Mouse (Mus musculus) liver, embryonic 16.5 days (tissue): ENCODE data around the gene Kif21a. TPM values are rescaled to one million over a fixed set of nuclear protein-coding genes. Genes with fewer than 3 reads are reported as not detected.
A peak's percentile ranks its signal among the peaks of the same experiment; 100 is the strongest.

Experiments
- ATAC-seq: fragments of 200-750 bp; cut with Nextera tagmentation; 2 replicates; pipeline ENCODE4 v1.8.0; 2017; ENCODE audit warnings: low read depth, mild to moderate bottlenecking, moderate number of reproducible peaks, moderate library complexity
- H3K27ac ChIP-seq: fragments of 300-500 bp; sonication (generic); 2 replicates; pipeline ENCODE4 v1.5.1; 2014; ENCODE audit warnings: mild to moderate bottlenecking, low read length
- H3K27me3 ChIP-seq: fragments of 300-500 bp; sonication (generic); 2 replicates; pipeline ENCODE4 v1.6.1; 2014; ENCODE audit warnings: low read depth, low read length, mixed read lengths; ENCODE audit not compliant: control insufficient read depth, insufficient read depth
- H3K36me3 ChIP-seq: fragments of 300-500 bp; sonication (generic); 2 replicates; pipeline ENCODE4 v1.6.1; 2014; ENCODE audit warnings: mild to moderate bottlenecking; ENCODE audit not compliant: control insufficient read depth, insufficient read depth
- H3K4me1 ChIP-seq: fragments of 300-500 bp; sonication (generic); 2 replicates; pipeline ENCODE4 v1.6.1; 2014; ENCODE audit warnings: low read depth, low read length, mixed read lengths; ENCODE audit not compliant: control insufficient read depth
- H3K4me2 ChIP-seq: fragments of 300-500 bp; sonication (generic); 2 replicates; pipeline ENCODE4 v1.6.1; 2014; ENCODE audit warnings: low read depth, low read length, mixed read lengths
- H3K4me3 ChIP-seq: fragments of 300-500 bp; sonication (generic); 2 replicates; pipeline ENCODE4 v1.5.1; 2014; ENCODE audit warnings: low read depth, mild to moderate bottlenecking, low read length
- H3K9ac ChIP-seq: fragments of 300-500 bp; sonication (generic); 2 replicates; pipeline ENCODE4 v1.6.1; 2014; ENCODE audit warnings: low read depth, low read length
- H3K9me3 ChIP-seq: fragments of 300-500 bp; sonication (generic); replicated peaks from 2 replicates; pipeline ENCODE4 v1.6.1; 2016; ENCODE audit warnings: low read length; ENCODE audit not compliant: control insufficient read depth
- WGBS: fragments of 180-500 bp; shearing (Covaris S2); extraction: QIAGEN DNeasy Blood & Tissue Kit; methylation state at CpG from one replicate; pipeline ENCODE4 v1.1.7; 2014; ENCODE audit not compliant: insufficient replicate concordance; 5-methylcytosine and 5-hydroxymethylcytosine counted together
- polyA plus RNA-seq: library from polyadenylated mRNA; unstranded; fragments of >200 nt; fragmentation: Nextera tagmentation; extraction: Ambion mirVana; gene quantifications from 2 replicates; pipeline ENCODE4 v1.2.1, GENCODE M21; 2015

The Kif21a gene
- polyA plus RNA-seq, 1 experiment from 2014 or later: 2.1 TPM

- no peak overlapping the region for H3K4me3 ChIP-seq
- no peaks in the 10 kb centered on the region for H3K4me1 ChIP-seq
- H3K27ac ChIP-seq: no peak overlapping the region
- WGBS: 51% methylated on average over 3 of the region's 3 CpGs
- H3K9ac ChIP-seq: no peak overlapping the region
- no peaks in the 10 kb centered on the region for H3K36me3 ChIP-seq
- H3K27me3 ChIP-seq: no peaks in the 10 kb centered on the region
- no peaks in the 10 kb centered on the region for H3K9me3 ChIP-seq
- ATAC-seq: no peak
- no peak overlapping the region for H3K4me2 ChIP-seq
Observed at GRCm38 (mm10) chr15:91056866-91057342, 7.2 kb upstream of the Kif21a start.

- H3K4me1 ChIP-seq: no peaks in the 10 kb centered on the region
- WGBS: 45% methylated on average over 5 of the region's 5 CpGs
- no peak overlapping the region for H3K9ac ChIP-seq
- H3K4me3 ChIP-seq: no peak overlapping the region
- H3K36me3 ChIP-seq: no peaks in the 10 kb centered on the region
- no peaks in the 10 kb centered on the region for H3K9me3 ChIP-seq
- no peaks in the 10 kb centered on the region for H3K27me3 ChIP-seq
- no peak overlapping the region for H3K4me2 ChIP-seq
- H3K27ac ChIP-seq: no peak overlapping the region
- ATAC-seq: no peak
Observed at GRCm38 (mm10) chr15:91056176-91056865, 6.6 kb upstream of the Kif21a start.

DNA sequence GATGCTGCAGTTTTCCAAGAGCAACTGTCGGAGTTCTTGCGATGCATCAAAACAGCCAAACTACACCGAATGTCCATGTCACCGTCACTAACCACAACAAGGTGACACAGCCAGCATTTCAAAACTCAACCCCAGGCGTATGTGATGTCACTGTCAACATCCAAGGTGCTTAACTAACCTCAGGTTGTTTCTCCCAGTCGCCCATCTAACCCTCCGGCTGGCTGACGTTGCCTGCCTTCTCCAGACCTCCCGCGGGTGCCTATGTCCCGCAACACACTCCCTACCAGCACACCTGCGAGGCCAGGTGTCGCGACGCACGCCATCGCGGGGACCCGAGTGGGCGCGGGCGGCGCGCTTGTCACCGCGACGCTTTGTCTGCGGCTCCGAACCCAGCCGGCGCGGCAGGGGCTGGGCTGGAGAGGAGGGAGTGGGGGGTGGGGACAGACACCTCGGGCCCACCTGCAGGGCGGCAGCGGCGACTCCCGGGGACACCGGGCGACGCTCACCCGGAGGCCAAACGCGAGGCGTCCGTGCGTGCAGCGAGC, 725 bp downstream of the Kif21a start:
- H3K27ac ChIP-seq: peak overlapping the region; percentile 80
- peaks cover 13% of the 10 kb centered on the region for H3K27me3 ChIP-seq
- peak overlapping the region; percentile 85 for H3K4me2 ChIP-seq
- H3K36me3 ChIP-seq: no peaks in the 10 kb centered on the region
- 2% methylated on average over 45 of the region's 47 CpGs for WGBS
- H3K4me3 ChIP-seq: peak overlapping the region; percentile 72
- ATAC-seq: peak; percentile 43
- no peaks in the 10 kb centered on the region; the same call in 1 of the 2 replicates for H3K4me1 ChIP-seq
- peak overlapping the region; percentile 67 for H3K9ac ChIP-seq
- H3K9me3 ChIP-seq: no peaks in the 10 kb centered on the region

GRCm38 (mm10) chr15:91047627-91048026, 2.1 kb downstream of the Kif21a start:
- H3K27ac ChIP-seq: no peak overlapping the region
- H3K4me2 ChIP-seq: no peak overlapping the region
- no peaks in the 10 kb centered on the region; the same call in 1 of the 2 replicates for H3K4me1 ChIP-seq
- no peak overlapping the region for H3K9ac ChIP-seq
- H3K27me3 ChIP-seq: peaks cover 13% of the 10 kb centered on the region
- H3K4me3 ChIP-seq: no peak overlapping the region
- ATAC-seq: no peak
- WGBS: 80% methylated on average over 11 of the region's 11 CpGs
- H3K36me3 ChIP-seq: no peaks in the 10 kb centered on the region
- no peaks in the 10 kb centered on the region for H3K9me3 ChIP-seq

DNA sequence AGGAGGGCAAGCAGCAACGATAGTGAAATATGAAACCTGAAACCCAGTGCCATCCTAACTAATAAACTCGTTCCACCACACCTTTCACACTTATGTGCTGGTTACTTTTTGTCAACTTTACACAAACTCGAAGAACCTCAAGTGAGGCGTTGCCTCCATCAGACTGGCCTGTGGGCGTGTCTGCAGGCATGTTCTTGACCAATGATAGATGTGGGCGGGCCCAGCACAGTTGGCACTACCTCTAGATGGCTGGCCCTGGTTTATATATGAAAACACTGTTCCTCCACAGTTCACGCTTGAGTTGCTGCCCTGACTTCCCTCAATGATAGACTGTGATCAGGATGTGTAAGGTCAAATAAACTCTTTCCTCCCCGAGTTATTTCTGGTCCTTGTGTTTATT, 3.2 kb downstream of the Kif21a start:
- no peak overlapping the region for H3K4me3 ChIP-seq
- H3K36me3 ChIP-seq: no peaks in the 10 kb centered on the region
- no peak overlapping the region for H3K27ac ChIP-seq
- H3K27me3 ChIP-seq: peaks cover 13% of the 10 kb centered on the region
- no peak overlapping the region for H3K9ac ChIP-seq
- H3K9me3 ChIP-seq: no peaks in the 10 kb centered on the region
- WGBS: 56% methylated on average over 8 of the region's 8 CpGs
- H3K4me1 ChIP-seq: no peaks in the 10 kb centered on the region; the same call in 1 of the 2 replicates
- H3K4me2 ChIP-seq: no peak overlapping the region
- no peak for ATAC-seq

DNA sequence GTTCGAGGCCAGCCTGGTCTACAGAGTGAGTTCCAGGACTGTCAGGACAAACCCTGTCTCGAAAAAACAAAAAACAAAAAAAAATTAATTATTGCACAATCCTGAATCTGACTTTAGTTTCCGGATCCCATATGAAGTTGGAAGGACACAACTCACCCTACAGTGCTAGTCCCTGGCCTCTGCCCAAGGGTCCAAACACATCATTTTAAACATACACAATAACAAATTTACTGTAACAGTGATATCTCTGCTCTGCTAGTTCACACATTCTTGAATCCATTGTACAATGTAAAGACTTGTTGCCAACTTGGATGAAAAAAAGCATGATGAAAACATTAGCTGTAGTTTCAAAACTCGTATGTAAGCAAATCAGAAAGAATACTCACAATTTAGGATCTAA, 6.5 kb downstream of the Kif21a start:
- ATAC-seq: no peak
- H3K4me2 ChIP-seq: no peak overlapping the region
- WGBS: 59% methylated on average over 4 of the region's 4 CpGs

DNA sequence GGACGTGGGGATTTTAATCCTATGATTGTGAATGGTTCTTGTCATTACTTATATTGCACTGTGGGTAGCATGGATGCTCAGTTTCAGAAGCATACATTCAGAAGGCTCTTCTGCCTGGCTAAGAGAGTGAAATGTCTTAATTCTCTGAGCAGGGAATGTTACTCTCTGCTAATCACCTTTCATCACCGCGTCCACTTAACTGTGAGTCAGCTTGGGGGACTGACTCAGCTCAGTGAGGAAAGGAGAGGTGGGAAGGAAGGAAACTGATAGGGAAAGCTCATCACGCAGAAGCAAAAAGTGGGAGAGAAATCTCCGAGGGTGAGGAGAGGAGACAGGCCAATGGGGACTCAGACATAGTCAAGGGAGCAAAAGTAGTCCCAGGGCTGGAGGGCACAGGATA, 10.9 kb downstream of the Kif21a start:
- H3K4me2 ChIP-seq: no peak overlapping the region
- no peak overlapping the region for H3K9ac ChIP-seq
- H3K9me3 ChIP-seq: no peaks in the 10 kb centered on the region
- ATAC-seq: no peak
- WGBS: 55% methylated on average over 5 of the region's 5 CpGs
- no peak overlapping the region for H3K4me3 ChIP-seq
- H3K27ac ChIP-seq: no peak overlapping the region
- no peaks in the 10 kb centered on the region for H3K36me3 ChIP-seq
- no peaks in the 10 kb centered on the region for H3K27me3 ChIP-seq
- H3K4me1 ChIP-seq: no peaks in the 10 kb centered on the region

More for the DNA sequence above, 6.5 kb downstream of the Kif21a start:
- H3K27me3 ChIP-seq: no peaks in the 10 kb centered on the region
- H3K4me3 ChIP-seq: no peak overlapping the region
- H3K4me1 ChIP-seq: no peaks in the 10 kb centered on the region; the same call in 1 of the 2 replicates
- H3K27ac ChIP-seq: no peak overlapping the region
- no peaks in the 10 kb centered on the region for H3K9me3 ChIP-seq
- H3K36me3 ChIP-seq: no peaks in the 10 kb centered on the region
- no peak overlapping the region for H3K9ac ChIP-seq

DNA sequence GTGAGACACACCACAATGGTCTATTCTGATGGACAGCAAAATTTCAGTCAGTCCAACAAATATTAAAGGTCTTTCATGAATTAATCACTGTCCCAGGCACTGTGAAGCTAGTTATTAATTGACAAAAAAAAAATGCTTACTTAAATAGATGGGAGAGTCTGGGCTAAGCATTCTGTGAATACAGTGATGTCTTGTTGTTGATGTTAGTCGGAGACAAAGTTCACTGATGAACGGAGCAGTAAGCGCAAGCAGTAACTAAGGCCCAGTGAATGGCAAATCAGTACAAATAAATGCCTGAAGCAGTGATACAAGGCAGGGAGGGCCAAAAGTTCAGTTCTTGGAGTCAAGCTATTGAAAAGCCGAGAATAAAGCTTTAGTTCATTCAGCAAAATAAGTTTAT, 15.7 kb downstream of the Kif21a start:
- Histone ChIP-seq H3K36me3 (no peaks in the 10 kb centered on the region), H3K4me3 (no peak overlapping the region), H3K27ac (no peak overlapping the region), H3K9ac (no peak overlapping the region), H3K9me3 (no peaks in the 10 kb centered on the region), H3K4me1 (no peaks in the 10 kb centered on the region), H3K4me2 (no peak overlapping the region), H3K27me3 (no peaks in the 10 kb centered on the region)
- 65% methylated on average over 4 of the region's 4 CpGs for WGBS
- ATAC-seq: no peak

- Histone ChIP-seq H3K9me3 (no peaks in the 10 kb centered on the region), H3K36me3 (no peaks in the 10 kb centered on the region), H3K9ac (no peak overlapping the region), H3K4me2 (no peak overlapping the region), H3K4me1 (no peaks in the 10 kb centered on the region), H3K27me3 (no peaks in the 10 kb centered on the region), H3K27ac (no peak overlapping the region), H3K4me3 (no peak overlapping the region)
- WGBS: 74% methylated on average over 6 of the region's 6 CpGs
- no peak for ATAC-seq
Observed at GRCm38 (mm10) chr15:91033529-91033928, 16.2 kb downstream of the Kif21a start.
